Mouse (Mus musculus) layer of hippocampus, adult 2 months (tissue): ENCODE measurements at regions not wholly inside any gene's neighbourhood (a gene's known extent, or its start where the extent isn't known, plus 50 kb on each side); places are given as distances from the start of the nearest gene placed in this dataset.
A peak's percentile ranks its signal among the peaks of the same experiment; 100 is the strongest.

ENCODE experiments used
- DNase-seq, 2 experiments: peaks; one replicate each; pipeline ENCODE4 v3.0.0; 2022; ENCODE audit warnings: low spot score in 2 of 2
- H3K27ac ChIP-seq: fragments of 200-600 bp; 2 replicates; pipeline ENCODE4 v1.8.1; 2022
- H3K4me3 ChIP-seq: fragments of 200-600 bp; 2 replicates; pipeline ENCODE4 v1.8.1; 2022; ENCODE audit warnings: mild to moderate bottlenecking
- CTCF ChIP-seq: fragments of 200-600 bp; conservative IDR thresholded peaks from 2 replicates; pipeline ENCODE4 v1.8.1; 2022; ENCODE audit warnings: antibody characterized with exemption, mild to moderate bottlenecking, moderate library complexity

DNA sequence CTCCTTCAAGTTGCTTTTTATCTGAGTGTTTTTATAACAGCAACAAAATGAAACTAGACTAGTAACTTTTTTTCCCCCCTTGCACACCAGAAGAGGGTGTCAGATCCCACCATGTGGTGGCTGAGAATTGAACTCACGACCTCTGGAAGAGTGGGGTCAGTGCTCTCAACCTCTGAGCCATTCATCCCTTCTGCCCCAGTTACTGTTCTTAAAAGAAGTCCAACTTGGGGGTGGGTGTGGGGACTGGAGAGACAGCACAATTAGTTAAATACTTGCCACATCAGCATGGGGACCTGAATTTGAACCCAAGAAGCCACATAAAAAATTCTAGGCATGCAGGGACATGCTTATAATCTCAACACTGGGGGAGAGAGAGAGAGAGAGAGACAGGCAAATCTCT, 78.1 kb upstream of the Got2 start:
- Histone ChIP-seq H3K4me3 (no peak overlapping the region), H3K27ac (no peak overlapping the region)
- no peak for TF ChIP-seq CTCF
- DNase-seq, result no peak

DNA sequence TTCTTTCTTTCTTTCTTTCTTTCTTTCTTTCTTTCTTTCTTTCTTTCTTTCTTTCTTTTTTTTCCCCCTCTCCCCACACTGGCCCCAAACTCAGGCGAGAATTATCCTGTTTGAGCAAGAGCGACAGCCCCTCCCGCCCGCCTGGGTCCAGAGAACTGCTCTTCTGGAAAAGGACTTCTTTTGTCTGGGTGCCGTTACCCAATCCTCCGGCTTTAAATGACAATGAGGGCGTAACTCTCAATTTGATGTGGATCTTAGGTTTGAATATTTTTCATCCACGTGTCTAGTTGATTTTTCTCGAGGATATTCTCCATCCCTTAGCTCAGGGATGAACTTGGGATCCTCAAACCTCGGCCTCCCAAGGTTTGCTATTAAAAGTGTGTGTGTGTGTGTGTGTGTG, 63.9 kb upstream of the Got2 start:
- no peak for TF ChIP-seq CTCF
- DNase-seq, result no peak
- Histone ChIP-seq H3K4me3 (peak overlapping the region; percentile 54), H3K27ac (no peak overlapping the region)

DNA sequence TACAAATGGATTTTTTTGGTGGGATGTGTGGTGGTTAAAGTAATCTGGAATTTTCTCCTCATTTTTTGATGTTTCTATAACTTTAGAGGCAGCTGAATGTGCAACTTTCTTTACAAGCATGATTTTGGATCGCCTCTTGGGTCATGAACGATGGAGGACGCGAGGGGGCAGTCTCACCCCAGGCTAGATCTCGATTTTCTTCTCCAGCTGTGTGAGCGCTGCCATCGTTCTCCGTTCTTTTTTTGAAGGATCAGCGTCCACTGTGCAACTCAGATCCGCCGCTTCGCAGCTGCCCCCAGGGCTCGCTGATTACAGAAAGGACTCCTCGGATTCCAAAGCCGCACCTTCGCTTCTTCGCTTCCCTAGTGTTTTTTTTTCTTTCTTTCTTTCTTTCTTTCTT, 63.4 kb upstream of the Got2 start:
- TF ChIP-seq CTCF, result peak; percentile 89
- peak; percentile 69 to 73 for DNase-seq
- no peak overlapping the region for H3K27ac ChIP-seq
- H3K4me3 ChIP-seq, result peak overlapping the region; percentile 54
